Mouse (Mus musculus) layer of hippocampus, adult 6 months (tissue): Measurements from ENCODE around the gene Rpusd2. TPM values are rescaled to one million over a fixed set of nuclear protein-coding genes. Genes with fewer than 3 reads are reported as not detected.

Experiments used
- long read RNA-seq, 2 experiments: library from polyadenylated mRNA; unstranded; transcript quantifications; one replicate each; pipeline ENCODE4 v2.0.0; 2019 to 2020
- polyA plus RNA-seq: library from polyadenylated mRNA; unstranded; fragments of <200 nt; fragmentation: Nextera tagmentation; gene quantifications from 2 replicates; pipeline ENCODE4 v1.2.3, GENCODE M21; 2021

Rpusd2 gene
- polyA plus RNA-seq = 6.7 and 7.8 TPM in 2 replicates
- long read RNA-seq, experiment 1, transcript Rpusd2-201 (3 exons, 2,706 nt) = major isoform, 8 of 13 reads
- long read RNA-seq, experiment 1, partial matches to known transcripts = 0 of 13 reads
- long read RNA-seq, experiment 1, other reads (novel, unspliced or antisense) = 5 of 13 reads
- long read RNA-seq, experiment 2, transcript Rpusd2-201 (3 exons, 2,706 nt) = major isoform, 29 of 29 reads
- long read RNA-seq, experiment 2, partial matches to known transcripts = 0 of 29 reads
- long read RNA-seq, experiment 2, other reads (novel, unspliced or antisense) = 0 of 29 reads

DNA sequence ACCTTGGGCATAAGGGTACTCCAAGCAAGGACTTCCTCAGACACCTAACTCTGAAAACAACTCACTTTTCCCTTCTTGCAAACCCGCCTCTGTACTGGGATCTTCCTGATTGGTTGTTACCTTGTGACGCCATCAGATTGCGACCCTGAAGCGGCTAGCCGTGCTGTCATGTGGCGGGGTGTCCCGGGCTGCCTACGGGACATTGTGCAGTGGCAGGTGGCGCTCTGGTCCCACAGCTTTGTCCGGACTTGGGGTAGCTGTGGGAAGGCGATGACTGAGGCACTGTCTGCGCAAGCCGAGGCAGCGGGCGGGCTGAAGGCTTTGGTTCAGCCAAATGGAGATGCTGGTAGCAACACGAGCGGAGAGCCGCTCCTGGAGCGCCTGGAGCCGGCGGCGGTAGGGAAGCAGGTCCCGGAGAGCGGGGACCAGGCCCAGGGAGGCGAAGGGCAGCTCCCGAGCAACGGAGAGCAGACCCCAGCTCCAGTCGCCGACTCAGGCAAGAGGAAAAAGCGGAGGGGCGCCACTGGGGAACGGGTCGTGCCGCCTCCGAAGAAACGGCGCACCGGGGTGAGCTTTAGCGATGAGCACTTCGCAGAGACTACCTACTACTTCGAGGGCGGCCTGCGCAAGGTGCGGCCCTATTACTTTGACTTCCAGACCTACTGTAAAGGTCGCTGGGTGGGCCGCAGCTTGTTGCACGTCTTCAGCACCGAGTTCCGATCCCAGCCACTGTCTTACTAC is at the start of gene Rpusd2:
Gene Rpusd2, plus strand, starts transcription at position 135 of the 741 bp plus-strand sequence.

DNA sequence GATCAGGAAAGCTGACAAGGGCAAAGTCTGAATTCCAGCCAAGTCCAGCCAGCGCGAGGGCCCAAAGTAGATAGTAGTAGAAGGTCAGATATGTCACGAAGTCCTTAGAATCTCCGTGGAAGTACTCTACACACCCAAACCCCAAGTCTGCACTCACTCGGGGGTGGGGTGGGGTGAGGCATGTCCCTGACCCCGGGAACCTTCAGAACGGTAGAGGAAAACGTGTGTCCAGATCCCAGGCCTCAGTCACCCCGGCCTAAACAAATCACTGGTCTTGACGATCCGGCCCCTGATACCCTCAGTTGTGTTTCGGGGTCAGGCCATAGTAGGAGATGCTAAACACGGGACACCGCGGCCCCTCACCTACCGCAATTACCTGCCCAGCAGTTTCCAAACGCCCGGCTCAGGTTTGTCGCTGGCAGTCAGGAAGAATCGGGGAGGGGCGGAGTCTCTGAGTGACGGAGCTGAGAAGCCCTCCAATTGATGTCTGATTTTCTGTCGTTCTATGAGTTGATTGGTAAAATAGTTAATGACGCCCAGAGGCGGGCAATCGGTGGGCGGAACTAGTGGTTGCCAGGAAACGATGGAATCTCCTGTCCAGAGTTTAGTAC is 5.5 kb upstream of the Rpusd2 start, which contains the start of gene Ccdc32:
Gene Ccdc32, minus strand, starts transcription at position 453 of the 611 bp plus-strand sequence.

DNA sequence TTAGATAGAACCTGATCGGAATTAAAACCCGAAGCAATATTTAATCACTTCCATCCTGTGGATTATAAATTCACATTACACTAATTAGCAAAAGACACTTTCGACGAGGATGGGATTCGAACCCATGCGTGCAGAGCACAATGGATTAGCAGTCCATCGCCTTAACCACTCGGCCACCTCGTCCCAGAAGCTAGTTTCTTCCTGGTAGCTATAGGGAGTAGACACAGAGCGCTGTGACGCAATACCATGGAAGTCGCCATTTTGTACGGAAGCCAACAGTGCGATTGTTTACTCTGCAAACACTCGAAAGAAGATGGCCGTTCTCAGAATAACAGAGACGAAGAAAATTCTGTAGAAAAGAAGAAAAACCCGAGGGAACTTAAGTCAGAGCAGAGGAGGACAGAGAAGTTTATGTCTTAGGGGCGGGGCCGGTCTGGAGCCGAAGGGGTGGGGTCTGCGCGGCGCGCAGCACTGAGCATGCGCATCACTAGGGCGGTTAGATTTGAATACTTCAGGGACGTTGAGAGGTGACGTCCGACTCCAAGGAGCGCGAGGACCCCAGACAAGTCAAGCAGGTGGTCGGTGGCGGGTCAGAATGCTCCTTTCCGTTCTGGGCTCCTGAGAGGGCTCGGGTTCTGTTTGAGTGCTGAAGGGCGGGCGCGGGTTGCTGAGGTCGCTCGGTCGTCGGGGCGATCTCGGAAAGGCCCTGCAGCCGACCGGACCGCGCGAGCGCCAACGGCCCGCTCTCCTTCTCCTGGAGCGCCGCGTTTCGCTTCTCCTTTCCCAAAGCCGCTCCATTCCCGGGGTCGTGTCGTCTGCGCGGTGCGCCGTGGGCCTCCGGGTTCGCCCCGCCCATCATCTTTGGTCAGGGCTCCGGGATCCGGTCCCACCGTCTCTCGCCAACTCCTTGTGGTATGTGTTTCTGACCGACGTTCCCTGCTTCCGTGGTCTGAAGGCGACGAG is 12.3 kb downstream of the Rpusd2 start, which contains the start of gene Knl1:
Gene Knl1, plus strand, starts transcription at position 471 of the 963 bp plus-strand sequence.

Other genes starting within 250 kb of the Rpusd2 start
- gene Knstrn, start 220.8 kb upstream of the Rpusd2 start, polyA plus RNA-seq = 0.40 and 0.46 TPM in 2 replicates
- 40.6 and 52.2 TPM in 2 replicates for gene Ivd, start 172.8 kb upstream of the Rpusd2 start, polyA plus RNA-seq
- gene Bahd1, start 134.4 kb upstream of the Rpusd2 start, polyA plus RNA-seq = 3.6 and 3.8 TPM in 2 replicates
- 2.4 and 4.0 TPM in 2 replicates for gene Chst14, start 108.3 kb upstream of the Rpusd2 start, polyA plus RNA-seq
- 91.7 and 102 TPM in 2 replicates for gene Ccdc32, start 5.4 kb upstream of the Rpusd2 start, polyA plus RNA-seq
- 0.04 and 0.14 TPM in 2 replicates for gene Knl1, start 12.3 kb downstream of the Rpusd2 start, polyA plus RNA-seq
- 0.28 and 0.62 TPM in 2 replicates for gene Rad51, start 78.0 kb downstream of the Rpusd2 start, polyA plus RNA-seq
- gene Rmdn3, start 122.2 kb downstream of the Rpusd2 start, polyA plus RNA-seq = 41.6 and 42.2 TPM in 2 replicates
- 3.5 and 4.3 TPM in 2 replicates for gene Gchfr, start 133.0 kb downstream of the Rpusd2 start, polyA plus RNA-seq
- 0.06 TPM in 1 of 2 replicates, not detected in the other for gene Gm14137, start 139.7 kb downstream of the Rpusd2 start, polyA plus RNA-seq
- gene Zfyve19, start 173.8 kb downstream of the Rpusd2 start, polyA plus RNA-seq = 30.9 and 32.3 TPM in 2 replicates
- gene Dnajc17, start 174.0 kb downstream of the Rpusd2 start, polyA plus RNA-seq = 18.3 and 19.4 TPM in 2 replicates
- not detected in 2 replicates for gene Ppp1r14d, start 195.1 kb downstream of the Rpusd2 start, polyA plus RNA-seq
- gene Spint1, start 202.6 kb downstream of the Rpusd2 start, polyA plus RNA-seq = 2.0 and 2.8 TPM in 2 replicates
- gene Rhov, start 236.5 kb downstream of the Rpusd2 start, polyA plus RNA-seq = 9.0 and 10.5 TPM in 2 replicates